Mouse (Mus musculus): Measurements from ENCODE around the gene Pwwp2a. TPM values are rescaled to one million over a fixed set of nuclear protein-coding genes. Genes with fewer than 3 reads are reported as not detected.
A peak's percentile ranks its signal among the peaks of the same experiment; 100 is the strongest.

Gene Pwwp2a
- polyA plus RNA-seq, 1 experiment, result 6.2 TPM

DNA sequence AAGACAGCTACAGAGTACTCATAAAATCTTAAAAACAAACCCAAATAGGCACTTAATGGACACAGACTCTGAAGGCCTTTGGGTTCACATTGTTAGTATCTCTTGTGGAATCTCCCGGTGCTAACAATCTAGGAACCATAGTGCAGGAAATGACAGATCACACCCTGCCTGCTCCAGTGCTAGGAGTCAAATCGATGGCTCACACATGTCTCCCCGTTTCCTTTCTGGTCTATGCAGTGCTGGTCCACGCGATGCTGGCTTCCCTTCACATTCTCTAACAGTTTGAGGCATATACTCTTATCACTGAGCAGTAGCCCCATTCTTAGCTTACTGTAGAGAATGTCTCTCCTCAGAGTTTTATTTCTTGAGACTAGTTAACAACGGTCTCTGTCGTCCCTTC, 46.0 kb downstream of the Pwwp2a start:
- Histone ChIP-seq H3K79me3 (ENCODE audit: low read depth) (no peaks in the 10 kb centered on the region), H3ac (ENCODE audit: control insufficient read depth, insufficient read length, low read depth) (no peak overlapping the region)
- TF ChIP-seq USF1 (IDR thresholded peaks at IDR 0.05; ENCODE audit: low read depth) (no peak), MYOG (IDR thresholded peaks at IDR 0.05; ENCODE audit: control insufficient read depth, extremely low read depth, insufficient read length) (no peak), MYOD1 (IDR thresholded peaks at IDR 0.05; ENCODE audit: control insufficient read depth, insufficient read length, low read depth) (no peak), CTCF (IDR thresholded peaks at IDR 0.05; ENCODE audit: control insufficient read depth, insufficient read depth, insufficient read length) (no peak), MAX (IDR thresholded peaks at IDR 0.05) (no peak), FOSL1 (IDR thresholded peaks at IDR 0.05; ENCODE audit: insufficient read depth, low read length, poor library complexity, severe bottlenecking) (no peak), CEBPB (IDR thresholded peaks at IDR 0.05; ENCODE audit: low read depth) (no peak)

DNA sequence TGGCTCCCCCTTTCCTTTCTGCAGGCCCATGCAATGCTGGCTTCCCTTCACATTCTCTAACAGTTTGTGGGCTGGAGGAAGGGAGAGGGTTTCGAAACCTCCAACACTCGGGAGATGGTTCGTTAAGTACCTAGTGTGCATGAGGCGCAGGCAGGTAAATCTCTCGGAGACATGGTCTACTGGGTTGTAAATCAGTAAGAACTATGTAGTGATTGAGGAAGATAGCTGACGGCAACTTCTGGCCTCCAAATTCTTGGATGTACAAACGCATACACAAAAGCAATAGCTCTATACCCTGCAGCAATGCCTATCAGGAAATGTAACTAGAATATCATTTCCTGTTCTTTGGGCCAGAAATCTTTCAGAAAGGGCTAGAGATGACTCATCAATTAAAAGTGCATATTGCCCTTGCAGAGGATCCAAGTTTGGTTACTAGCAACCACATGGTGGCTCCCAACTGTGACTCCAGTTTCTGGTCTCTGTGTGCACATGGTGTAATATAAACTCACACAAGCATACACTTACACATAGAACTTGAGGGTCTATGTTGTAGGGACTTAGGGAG, 47.0 kb downstream of the Pwwp2a start:
- peaks cover 39% of the 10 kb centered on the region for H3K36me3 ChIP-seq (ENCODE audit: control insufficient read depth, insufficient read depth)
- no peak for TF ChIP-seq MYOG (IDR thresholded peaks at IDR 0.05; ENCODE audit: control insufficient read depth, extremely low read depth, insufficient read length)
- TF ChIP-seq MAX (IDR thresholded peaks at IDR 0.05), result peak; percentile 14
- no peak overlapping the region for H3K4me3 ChIP-seq (ENCODE audit: insufficient read depth, poor library complexity, severe bottlenecking)
- H3K27me3 ChIP-seq (ENCODE audit: control insufficient read depth, insufficient read depth, insufficient read length), result no peaks in the 10 kb centered on the region
- H3K79me2 ChIP-seq (ENCODE audit: control insufficient read depth, insufficient read depth), result no peaks in the 10 kb centered on the region
- H3K79me3 ChIP-seq (ENCODE audit: low read depth), result no peaks in the 10 kb centered on the region
- H3ac ChIP-seq (ENCODE audit: control insufficient read depth, insufficient read length, low read depth), result no peak overlapping the region

More for the DNA sequence above, 46.0 kb downstream of the Pwwp2a start:
- Histone ChIP-seq H3K36me3 (ENCODE audit: control insufficient read depth, insufficient read depth) (peaks cover 35% of the 10 kb centered on the region), H3K4me3 (ENCODE audit: insufficient read depth, poor library complexity, severe bottlenecking) (no peak overlapping the region), H3K27me3 (ENCODE audit: control insufficient read depth, insufficient read depth, insufficient read length) (no peaks in the 10 kb centered on the region), H3K79me2 (ENCODE audit: control insufficient read depth, insufficient read depth) (no peaks in the 10 kb centered on the region)

DNA sequence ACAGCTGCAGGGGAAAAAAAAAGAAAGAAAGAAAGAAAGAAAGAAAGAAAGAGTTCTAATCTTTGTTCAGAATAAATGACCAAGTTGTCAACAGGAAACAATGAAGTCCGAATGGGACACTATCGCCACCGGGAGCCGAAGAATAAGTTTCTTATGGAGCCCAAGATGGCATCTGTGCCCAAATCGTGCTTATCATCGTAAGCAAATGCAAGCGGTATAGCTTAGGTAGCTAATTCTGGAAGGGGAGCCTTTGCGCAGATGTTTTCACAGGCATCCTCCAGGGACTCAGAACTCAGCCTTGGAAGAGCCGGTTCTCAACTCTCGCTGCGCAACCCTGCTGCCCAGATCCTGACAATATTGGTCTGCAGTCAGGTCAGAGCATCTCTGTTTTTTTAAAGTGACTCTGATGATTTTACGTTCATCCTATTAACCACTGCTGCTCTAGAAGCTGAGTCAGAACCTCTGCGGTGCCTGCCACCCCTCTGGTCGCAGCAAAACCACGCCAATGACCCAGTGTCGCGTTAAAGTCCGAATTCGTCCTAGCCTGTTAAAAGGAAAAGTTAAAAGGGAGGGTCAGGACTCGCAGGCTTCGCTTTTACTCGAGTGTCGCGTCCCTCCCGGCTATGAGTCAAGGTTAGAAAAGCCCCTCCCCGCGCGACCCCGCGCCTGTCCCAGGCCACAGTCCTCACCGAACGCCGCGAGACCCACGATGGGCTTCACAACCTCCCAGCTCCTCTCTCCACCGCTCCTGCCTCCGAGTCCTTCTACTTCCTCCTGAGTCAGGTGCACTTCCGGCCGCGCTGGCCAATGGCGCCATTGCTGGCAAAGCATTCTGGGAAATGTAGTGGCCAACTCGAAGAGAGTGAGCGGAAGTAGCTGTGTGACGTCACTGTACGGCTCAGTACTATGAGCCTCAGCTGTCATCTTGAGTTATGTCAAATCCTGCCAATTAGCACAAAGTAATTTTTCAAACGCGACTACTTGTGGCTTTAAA, 65.7 kb downstream of the Pwwp2a start, which contains the start of gene Ttc1:
Gene Ttc1, minus strand, starts transcription at position 776 of the 994 bp plus-strand sequence.
- peaks cover 37% of the 10 kb centered on the region for H3K79me2 ChIP-seq (ENCODE audit: control insufficient read depth, insufficient read depth)
- H3K4me3 ChIP-seq (ENCODE audit: insufficient read depth, poor library complexity, severe bottlenecking), result peak within 1 kb of the TSS; percentile 85
- no peak for TF ChIP-seq FOSL1 (IDR thresholded peaks at IDR 0.05; ENCODE audit: insufficient read depth, low read length, poor library complexity, severe bottlenecking)
- TF ChIP-seq USF1 (IDR thresholded peaks at IDR 0.05; ENCODE audit: low read depth), result no peak
- TF ChIP-seq MAX (IDR thresholded peaks at IDR 0.05), result no peak
- no peak for TF ChIP-seq CEBPB (IDR thresholded peaks at IDR 0.05; ENCODE audit: low read depth)
- no peak for TF ChIP-seq MYOD1 (IDR thresholded peaks at IDR 0.05; ENCODE audit: control insufficient read depth, insufficient read length, low read depth)
- TF ChIP-seq MYOG (IDR thresholded peaks at IDR 0.05; ENCODE audit: control insufficient read depth, extremely low read depth, insufficient read length), result no peak
- H3ac ChIP-seq (ENCODE audit: control insufficient read depth, insufficient read length, low read depth), result peak within 1 kb of the TSS; percentile 65
- peaks cover 1% of the 10 kb centered on the region for H3K27me3 ChIP-seq (ENCODE audit: control insufficient read depth, insufficient read depth, insufficient read length)
- peaks cover 29% of the 10 kb centered on the region for H3K36me3 ChIP-seq (ENCODE audit: control insufficient read depth, insufficient read depth)
- peaks cover 14% of the 10 kb centered on the region for H3K79me3 ChIP-seq (ENCODE audit: low read depth)

DNA sequence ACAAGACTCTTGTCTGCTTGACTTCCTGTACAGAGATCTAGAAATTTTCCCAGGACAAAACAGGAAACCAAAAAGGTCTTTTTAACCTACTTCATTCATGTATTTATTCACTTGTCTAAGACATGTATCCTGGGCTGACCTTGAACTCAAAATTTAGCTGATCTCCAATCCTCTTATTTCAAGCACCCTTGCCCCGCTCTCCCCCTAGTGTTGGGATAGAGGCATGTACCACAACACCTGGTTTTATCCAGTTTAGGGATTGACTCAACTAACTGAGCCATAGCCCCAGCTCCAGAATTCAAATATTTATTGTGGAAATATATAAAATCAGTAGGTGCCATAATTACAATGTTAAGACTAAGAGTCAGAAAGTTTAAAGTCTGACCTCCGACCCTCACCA, 69.7 kb downstream of the Pwwp2a start:
- no peaks in the 10 kb centered on the region for H3K36me3 ChIP-seq (ENCODE audit: control insufficient read depth, insufficient read depth)
- peaks cover 12% of the 10 kb centered on the region for H3K79me2 ChIP-seq (ENCODE audit: control insufficient read depth, insufficient read depth)
- TF ChIP-seq MAX (IDR thresholded peaks at IDR 0.05), result no peak
- H3K79me3 ChIP-seq (ENCODE audit: low read depth), result peaks cover 11% of the 10 kb centered on the region
- H3K4me3 ChIP-seq (ENCODE audit: insufficient read depth, poor library complexity, severe bottlenecking), result no peak overlapping the region
- no peak overlapping the region for H3ac ChIP-seq (ENCODE audit: control insufficient read depth, insufficient read length, low read depth)
- peaks cover 12% of the 10 kb centered on the region for H3K27me3 ChIP-seq (ENCODE audit: control insufficient read depth, insufficient read depth, insufficient read length)

DNA sequence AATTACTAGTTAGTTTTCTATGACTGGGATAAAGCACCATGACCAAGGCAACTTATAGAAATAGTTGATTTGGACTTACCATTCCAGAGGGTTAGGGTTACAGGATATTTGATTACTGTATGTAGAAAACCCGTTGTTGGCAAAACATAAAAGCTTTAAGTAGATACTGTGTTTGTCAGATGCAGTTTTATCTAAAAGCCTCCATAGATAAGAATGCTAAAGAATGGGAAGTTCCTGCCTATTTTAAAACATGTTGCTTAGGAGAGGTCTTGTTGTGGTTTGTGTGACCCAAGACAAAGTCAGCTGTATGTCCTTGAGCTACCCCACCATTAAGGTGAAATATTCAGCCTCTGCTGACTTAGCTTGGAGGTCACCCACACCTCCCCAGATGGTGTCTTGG, 72.8 kb downstream of the Pwwp2a start:
- no peaks in the 10 kb centered on the region for H3K36me3 ChIP-seq (ENCODE audit: control insufficient read depth, insufficient read depth)
- H3K79me2 ChIP-seq (ENCODE audit: control insufficient read depth, insufficient read depth), result no peaks in the 10 kb centered on the region
- no peak for TF ChIP-seq USF1 (IDR thresholded peaks at IDR 0.05; ENCODE audit: low read depth)
- TF ChIP-seq FOSL1 (IDR thresholded peaks at IDR 0.05; ENCODE audit: insufficient read depth, low read length, poor library complexity, severe bottlenecking), result no peak
- TF ChIP-seq MYOG (IDR thresholded peaks at IDR 0.05; ENCODE audit: control insufficient read depth, extremely low read depth, insufficient read length), result no peak
- TF ChIP-seq MAX (IDR thresholded peaks at IDR 0.05), result no peak
- TF ChIP-seq MYOD1 (IDR thresholded peaks at IDR 0.05; ENCODE audit: control insufficient read depth, insufficient read length, low read depth), result no peak
- TF ChIP-seq CTCF (IDR thresholded peaks at IDR 0.05; ENCODE audit: control insufficient read depth, insufficient read depth, insufficient read length), result no peak
- no peak for TF ChIP-seq CEBPB (IDR thresholded peaks at IDR 0.05; ENCODE audit: low read depth)
- H3K4me3 ChIP-seq (ENCODE audit: insufficient read depth, poor library complexity, severe bottlenecking), result no peak overlapping the region
- no peaks in the 10 kb centered on the region for H3K79me3 ChIP-seq (ENCODE audit: low read depth)
- peaks cover 12% of the 10 kb centered on the region for H3K27me3 ChIP-seq (ENCODE audit: control insufficient read depth, insufficient read depth, insufficient read length)
- no peak overlapping the region for H3ac ChIP-seq (ENCODE audit: control insufficient read depth, insufficient read length, low read depth)

DNA sequence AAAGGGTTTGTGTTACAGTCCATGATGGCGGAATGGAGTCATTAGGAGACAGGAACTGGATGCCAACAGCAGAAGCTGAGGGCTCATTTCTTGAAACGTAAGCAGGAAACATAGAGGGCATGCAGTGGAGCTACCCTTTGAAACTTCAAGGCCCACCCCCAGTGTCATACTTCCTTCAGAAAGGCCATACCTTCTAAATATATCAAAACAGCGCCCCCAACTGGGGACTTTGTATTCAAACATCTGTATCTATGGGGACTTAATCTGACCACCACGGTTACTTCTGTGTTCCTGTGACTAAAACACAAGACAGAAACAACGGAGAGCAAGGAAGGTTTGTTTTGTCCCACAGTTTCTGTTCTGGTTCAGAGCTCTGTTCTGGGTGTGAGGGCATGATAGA, 73.6 kb downstream of the Pwwp2a start:
- Histone ChIP-seq H3K79me2 (ENCODE audit: control insufficient read depth, insufficient read depth) (no peaks in the 10 kb centered on the region), H3K79me3 (ENCODE audit: low read depth) (no peaks in the 10 kb centered on the region), H3ac (ENCODE audit: control insufficient read depth, insufficient read length, low read depth) (no peak overlapping the region), H3K27me3 (ENCODE audit: control insufficient read depth, insufficient read depth, insufficient read length) (peaks cover 12% of the 10 kb centered on the region), H3K36me3 (ENCODE audit: control insufficient read depth, insufficient read depth) (no peaks in the 10 kb centered on the region), H3K4me3 (ENCODE audit: insufficient read depth, poor library complexity, severe bottlenecking) (no peak overlapping the region)
- TF ChIP-seq MAX (IDR thresholded peaks at IDR 0.05) (no peak), FOSL1 (IDR thresholded peaks at IDR 0.05; ENCODE audit: insufficient read depth, low read length, poor library complexity, severe bottlenecking) (no peak), USF1 (IDR thresholded peaks at IDR 0.05; ENCODE audit: low read depth) (no peak), CEBPB (IDR thresholded peaks at IDR 0.05; ENCODE audit: low read depth) (no peak), MYOG (IDR thresholded peaks at IDR 0.05; ENCODE audit: control insufficient read depth, extremely low read depth, insufficient read length) (no peak), MYOD1 (IDR thresholded peaks at IDR 0.05; ENCODE audit: control insufficient read depth, insufficient read length, low read depth) (no peak), CTCF (IDR thresholded peaks at IDR 0.05; ENCODE audit: control insufficient read depth, insufficient read depth, insufficient read length) (no peak)
